Mouse (Mus musculus): ENCODE measurements around the gene H1foo.

H1foo gene

DNA sequence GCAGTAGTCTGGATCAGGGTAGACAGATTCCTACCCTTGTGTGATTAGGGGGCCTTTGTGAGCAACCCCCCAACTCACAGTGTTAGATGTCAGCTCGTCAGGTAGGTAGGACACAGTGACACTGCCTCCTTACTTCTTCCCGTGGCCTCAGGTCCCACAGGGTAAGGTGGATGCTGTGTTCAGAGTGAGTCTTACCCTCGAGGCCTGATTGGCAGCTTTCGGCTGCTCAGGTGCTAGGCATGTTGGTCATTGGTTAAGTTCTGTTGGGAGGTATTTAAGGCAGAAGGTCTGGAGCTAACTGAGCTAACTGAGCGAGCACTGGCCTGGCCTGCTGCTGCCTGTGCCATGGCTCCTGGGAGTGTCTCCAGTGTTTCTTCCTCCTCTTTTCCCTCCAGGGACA lies at the start of gene H1foo:
Gene H1foo, plus strand, starts transcription at position 301 of the 400 bp plus-strand sequence.
- DNase-seq (ENCODE audit: low read depth) = no peak

DNA sequence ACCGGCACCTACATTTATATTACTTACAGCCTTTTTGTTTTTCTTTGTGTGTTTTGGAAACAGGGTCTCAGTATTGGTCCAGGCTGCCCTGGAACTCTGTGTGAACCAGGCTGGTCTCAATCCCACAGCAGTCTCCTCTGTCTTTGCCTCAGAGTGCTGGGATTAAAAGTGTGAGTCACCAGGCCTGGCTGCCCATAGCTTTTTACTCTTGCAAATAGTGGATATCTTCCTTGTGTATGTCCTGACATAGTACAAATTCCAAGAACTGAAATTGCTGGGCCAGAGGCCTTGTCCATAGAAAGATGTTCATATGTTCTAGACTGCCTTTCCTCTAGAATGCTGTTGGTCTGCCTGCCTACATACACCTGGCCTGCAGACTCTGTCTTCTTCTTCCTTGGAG lies 48.4 kb upstream of the H1foo start:
- no peak for DNase-seq (ENCODE audit: low read depth)

DNA sequence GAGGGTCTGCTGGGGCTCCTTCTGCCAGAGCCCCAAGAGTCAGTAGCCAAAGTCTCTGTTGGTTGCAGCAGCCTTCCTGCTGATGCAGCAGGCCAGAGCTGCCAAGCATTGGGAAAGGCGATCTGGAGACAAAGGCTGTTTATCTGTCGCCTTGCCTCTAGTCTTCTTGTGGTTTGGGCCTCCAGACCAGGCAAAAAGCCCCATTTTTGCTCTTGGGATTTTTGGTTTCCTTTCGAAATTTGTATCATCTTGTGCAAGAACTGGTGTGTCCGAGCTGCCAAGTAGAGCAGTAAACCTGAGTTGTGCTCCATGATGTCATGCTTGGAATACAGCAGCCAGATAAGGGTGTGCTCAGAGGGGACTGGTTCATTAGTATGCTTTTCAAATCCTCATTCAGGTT lies 47.6 kb upstream of the H1foo start:
- DNase-seq (ENCODE audit: low read depth) = no peak

DNA sequence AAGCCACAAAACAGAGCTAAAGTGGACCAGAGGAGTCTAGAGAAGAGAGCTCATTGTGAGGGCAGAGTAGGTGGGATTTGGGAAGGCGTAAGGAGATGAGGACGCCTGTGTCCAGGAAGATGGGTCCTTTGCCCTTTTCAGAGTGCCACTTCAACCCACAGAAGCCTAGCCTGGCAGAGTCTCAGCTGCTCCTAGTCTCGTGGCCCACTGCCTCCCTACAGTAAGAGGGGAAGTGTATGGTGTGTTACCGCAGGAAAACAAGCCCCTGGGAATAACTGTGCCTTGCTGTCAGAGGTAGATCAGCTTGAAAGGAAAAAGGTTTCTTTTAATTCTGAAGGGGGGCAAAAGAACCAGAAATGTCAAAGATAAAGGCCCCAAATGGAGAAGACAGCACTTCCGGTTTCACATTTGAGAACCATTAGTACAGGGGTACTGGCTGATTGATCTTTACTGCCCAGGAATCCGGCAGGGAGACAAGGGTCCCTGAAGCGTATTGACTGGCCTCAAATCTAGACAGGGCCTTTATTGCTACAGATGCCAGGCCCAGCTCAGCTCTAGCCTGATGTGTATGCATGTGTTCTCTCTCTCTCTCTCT lies 46.7 kb upstream of the H1foo start:
- DNase-seq (ENCODE audit: low read depth) = no peak

DNA sequence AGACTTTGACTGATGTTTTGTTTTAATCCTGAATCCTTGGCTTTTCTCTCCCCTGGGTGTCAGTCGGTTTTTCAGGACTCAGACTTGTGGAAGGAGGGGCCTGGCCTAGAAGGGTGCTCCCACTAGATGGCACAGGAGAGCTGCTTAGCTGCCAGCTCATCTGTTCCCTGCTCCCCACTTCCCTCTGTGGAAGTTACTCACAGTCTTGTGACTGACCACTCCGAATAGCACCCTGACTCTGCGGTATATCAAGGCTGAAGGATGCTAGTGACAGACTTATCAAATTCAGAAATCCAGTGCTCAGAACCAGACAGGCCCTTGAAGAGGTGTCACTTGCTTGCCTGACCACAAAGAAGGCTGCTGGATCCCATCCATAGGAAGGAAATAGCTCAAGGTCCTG lies 43.7 kb upstream of the H1foo start:
- DNase-seq (ENCODE audit: low read depth) = no peak

DNA sequence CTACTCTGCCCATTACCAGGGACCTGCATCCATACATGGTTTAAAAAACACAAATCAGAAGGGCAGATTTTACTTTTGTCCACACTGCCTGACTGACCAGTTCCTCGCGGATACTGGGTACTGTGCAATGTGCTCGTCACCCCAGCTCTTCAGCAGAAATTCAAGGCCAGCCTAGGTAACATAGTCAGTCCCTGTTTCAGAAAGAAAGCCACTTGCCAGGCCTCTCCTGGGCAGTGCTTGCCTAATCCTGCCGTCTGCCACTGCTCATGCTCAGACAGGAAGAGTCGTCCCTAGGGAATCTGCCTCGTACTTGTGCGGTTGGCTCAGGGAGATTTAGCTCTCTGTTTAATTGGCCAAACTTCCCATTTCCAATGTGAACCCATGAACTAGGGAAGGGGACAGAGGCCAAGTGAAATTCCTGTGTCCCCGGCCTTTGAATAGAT lies 43.2 kb upstream of the H1foo start:
- DNase-seq (ENCODE audit: low read depth) = no peak

DNA sequence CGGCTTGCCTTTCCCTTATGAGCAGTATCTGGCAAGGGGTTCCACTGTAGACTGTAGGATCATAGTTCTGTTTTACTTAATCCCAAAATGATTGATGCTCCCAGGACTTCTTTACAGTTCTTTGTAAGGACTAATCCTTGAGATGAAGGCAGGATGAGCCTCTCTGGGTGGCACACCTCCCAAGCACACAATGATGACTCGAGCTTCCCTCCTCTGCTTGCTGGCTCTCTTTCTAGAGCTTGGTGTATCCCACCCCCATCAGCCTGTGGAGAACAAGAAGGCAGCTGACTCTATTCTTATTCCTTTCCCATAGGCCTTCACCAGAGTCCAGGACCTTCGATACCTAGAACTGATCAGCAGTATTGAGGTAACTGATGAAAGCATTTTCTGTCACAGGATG lies 42.2 kb upstream of the H1foo start:
- no peak for DNase-seq (ENCODE audit: low read depth)

DNA sequence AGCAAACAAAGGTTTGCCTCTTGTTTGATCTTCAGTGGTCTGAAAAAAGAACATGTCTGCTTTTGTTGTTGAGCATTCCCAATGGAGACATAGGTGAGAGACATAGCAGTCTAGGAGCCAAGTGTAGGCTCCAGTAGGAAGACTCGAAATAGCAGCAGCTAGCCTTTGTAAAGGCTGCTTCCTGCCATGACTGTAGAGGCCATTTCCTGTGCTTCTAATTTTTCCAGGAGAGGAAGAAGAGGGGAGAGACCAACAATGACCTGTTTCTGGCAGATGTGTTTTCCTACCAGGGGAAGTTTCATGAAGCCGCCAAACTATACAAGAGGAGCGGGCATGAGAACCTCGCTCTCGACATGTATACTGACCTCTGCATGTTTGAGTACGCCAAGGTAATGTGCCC lies 39.2 kb upstream of the H1foo start:
- no peak for DNase-seq (ENCODE audit: low read depth)

DNA sequence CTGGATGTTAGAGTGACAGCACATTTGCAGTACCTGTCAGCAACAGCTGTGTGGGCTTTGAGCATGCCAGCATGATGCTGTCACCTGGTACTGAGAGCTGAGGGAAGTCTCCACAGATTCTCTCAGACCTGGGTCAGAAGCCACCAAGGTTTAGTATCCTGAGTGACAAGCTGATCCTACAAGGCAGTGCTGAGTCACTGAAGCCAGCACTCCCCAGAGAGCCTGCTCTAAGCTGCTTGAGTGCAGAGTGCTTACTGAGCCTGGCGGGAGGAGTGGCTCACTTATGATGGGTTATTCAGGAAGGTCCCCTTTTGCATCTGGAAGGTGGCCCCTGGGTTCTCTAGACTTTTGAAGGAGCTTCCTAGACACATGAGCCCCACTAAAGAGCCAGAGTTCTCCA lies 38.3 kb upstream of the H1foo start:
- no peak for DNase-seq (ENCODE audit: low read depth)

DNA sequence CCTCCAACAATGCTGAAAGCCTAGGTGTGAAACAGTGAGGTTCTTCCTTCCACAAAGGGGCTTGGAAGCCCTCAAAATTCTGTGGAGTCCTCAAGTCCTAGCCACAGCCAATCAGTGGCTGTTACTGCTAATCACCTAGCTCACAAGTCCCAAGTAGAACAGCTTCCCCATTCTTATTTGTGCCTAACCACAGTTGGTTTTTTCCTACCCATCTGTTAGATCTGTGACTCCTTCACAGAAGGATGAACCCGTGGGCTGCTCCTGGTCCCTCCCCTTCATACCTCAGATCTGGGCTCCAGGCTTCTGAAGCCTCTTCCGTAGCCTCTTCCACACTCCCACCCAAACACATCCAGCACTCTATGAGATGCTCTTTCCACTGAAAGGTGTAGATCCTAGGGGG lies 37.9 kb upstream of the H1foo start:
- no peak for DNase-seq (ENCODE audit: low read depth)

DNA sequence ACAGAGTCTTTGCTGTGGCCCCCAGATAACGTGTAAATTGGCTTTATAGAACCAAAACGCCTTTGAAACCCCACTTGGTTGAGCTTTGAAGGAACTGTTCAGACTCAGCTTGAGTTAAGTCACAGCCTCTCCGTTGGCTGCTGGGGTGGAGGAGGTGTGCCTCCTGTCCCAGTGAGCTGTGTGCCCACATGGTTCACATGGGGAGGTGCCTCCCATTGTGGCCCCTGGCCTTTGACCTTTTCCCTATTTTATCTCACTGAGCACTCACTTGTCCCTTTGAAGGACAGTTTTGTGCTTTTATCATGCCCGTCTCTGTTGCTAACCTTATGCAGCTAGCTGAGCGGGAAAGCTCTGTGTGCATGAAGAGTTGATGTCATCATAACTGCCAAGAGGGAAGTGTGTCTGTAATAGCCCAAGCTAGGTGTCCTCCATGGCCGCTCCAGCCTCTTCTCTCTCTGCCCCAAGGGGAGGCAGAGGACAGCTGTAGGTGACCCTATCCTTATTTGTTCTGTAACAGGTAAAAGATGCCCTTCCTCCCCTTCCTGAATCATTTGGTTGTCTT lies 36.2 kb upstream of the H1foo start:
- DNase-seq (ENCODE audit: low read depth) = no peak

DNA sequence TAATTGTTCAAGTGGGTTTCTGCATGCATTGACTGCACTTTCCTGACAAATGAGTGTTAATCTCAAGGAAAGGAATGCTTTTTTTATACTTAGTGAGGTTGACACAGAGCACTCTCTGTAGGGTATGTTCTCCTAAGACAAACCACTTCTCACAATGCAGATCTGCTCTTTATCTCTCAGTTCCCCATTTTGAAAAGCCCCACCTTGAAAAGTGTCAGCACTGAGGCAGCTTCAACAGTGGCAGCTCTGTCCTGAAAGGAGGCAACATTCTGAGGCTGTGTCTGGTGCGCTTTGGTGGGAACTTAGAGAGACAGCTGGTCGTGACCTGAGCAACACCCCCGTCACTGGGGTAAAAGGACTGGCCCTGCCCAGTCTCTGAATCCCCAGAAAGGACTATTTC lies 35.7 kb upstream of the H1foo start:
- no peak for DNase-seq (ENCODE audit: low read depth)

DNA sequence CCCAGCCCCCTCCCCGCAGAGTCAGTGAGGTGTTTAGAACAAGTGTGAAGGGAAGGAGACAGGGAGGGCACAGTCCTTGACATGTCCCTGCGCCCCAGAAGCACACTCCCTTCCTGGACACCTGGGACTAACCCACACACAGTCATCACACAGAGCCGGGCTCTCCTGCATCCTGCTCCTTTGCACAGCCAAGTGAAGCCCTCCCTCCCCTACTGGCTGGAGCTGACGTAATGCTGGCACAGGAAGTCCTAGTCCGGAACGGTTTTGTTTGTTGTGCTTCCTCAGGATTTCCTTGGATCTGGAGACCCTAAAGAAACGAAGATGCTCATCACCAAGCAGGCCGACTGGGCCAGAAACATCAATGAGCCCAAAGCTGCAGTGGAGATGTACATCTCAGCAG lies 34.8 kb upstream of the H1foo start:
- no peak for DNase-seq (ENCODE audit: low read depth)

DNA sequence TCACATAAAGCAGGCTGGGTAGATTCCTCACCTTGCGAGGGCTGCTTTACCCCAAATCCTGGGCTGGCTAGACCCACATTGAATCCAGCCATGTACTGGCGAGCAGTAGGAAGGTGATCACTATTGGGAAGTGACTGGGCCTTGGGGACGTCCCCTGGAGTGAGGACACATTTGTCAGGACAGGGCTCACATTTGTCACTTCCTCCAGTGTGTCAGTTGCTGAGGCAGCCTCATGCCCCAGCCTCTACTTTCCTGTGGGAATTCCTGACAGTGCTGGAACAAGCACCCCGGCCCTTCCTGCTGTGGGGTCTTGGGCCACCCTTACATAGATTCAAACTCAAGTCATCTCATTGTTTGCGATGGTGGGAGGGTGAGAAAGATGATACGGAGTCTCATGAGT lies 33.0 kb upstream of the H1foo start:
- DNase-seq (ENCODE audit: low read depth) = no peak

DNA sequence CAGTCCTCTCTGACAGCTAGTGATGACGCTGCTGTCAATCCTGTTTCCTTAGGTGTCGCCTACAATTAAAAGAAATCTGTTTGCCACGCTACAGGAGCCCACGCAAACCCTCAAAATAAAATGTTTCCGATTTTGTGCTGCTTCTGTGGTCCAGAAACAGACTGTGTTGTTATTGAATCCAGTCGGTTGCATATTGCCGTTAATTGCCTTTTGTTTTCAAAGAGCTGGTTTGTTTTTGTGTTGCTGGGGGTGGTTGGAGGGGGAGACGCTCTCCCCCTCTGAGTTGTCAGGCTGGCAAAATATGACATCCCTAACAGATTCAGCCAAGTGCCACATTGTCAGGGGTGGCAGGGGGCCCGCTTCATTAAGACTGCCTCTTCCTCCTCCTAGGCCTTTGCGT lies 31.3 kb upstream of the H1foo start:
- no peak for DNase-seq (ENCODE audit: low read depth)

DNA sequence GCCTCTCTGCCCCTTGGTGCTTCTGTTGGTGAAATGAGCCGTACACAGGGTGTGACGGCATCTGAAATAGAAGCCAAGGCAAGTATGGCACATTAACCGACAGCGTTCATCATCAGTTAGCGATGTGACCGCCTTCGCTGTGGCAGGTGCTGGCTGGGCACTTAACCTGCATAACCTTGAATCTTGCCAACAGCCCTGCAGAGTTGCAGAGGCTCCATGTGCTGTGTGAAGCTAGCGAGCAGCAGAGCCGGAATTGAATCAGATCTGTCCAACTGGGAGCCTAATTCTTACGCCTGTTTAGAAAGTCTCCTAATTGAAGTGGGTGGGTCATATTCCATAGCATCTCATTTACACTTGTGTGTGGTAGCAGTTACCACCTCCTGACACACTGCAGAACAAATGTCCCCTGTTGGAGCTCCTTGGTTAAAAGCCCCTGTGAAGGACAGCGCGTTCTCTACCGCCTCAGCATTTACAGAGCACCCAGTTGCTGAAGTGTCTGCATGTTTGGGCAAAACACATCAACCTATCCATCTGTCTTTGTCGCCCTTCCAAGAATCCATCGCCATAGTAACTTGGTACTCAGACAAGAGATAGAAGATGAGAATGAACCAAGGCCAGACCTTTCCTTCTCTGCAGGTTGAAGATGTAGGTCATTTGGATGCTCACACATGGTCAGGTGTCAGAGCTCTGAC lies 30.1 kb upstream of the H1foo start:
- DNase-seq (ENCODE audit: low read depth) = no peak

DNA sequence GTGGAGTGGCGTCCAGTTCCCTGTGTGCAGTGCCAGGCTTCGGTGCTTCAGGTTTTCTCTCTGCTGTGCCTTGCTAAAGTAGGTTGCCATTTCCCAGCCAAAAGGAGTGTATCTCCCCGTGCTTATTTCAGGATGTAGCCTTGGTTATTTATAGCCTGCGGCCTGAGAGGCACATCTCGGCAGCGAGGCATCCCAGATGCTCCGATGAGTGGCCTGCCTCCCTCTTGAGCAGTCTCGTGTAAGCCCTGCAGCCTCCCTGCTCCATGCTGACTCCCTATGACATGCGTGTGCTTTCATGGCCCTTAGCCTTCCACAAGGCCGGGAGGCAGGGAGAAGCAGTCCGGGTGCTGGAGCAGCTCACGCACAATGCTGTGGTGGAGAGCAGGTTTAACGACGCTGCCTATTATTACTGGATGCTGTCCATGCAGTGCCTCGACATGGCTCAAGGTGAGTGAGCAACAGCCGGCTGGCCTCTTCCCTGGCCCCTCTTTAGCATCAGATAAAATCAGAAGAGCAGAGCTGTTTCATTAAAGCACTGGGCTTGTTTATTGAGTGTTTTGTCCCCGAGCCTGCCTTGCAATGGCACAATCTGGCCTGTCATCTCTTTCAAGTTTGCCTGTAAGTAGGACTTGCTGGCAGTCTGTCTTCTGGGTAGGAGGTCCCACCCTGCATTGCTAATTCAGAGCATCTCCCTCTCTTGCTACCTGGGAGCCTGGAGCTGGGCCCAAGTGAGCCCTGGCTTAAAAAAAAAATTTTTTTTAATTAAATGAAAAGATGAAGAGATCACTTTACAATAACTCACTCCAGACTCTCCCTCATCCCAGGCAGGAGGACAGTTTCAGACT lies 28.9 kb upstream of the H1foo start:
- DNase-seq (ENCODE audit: low read depth) = no peak

DNA sequence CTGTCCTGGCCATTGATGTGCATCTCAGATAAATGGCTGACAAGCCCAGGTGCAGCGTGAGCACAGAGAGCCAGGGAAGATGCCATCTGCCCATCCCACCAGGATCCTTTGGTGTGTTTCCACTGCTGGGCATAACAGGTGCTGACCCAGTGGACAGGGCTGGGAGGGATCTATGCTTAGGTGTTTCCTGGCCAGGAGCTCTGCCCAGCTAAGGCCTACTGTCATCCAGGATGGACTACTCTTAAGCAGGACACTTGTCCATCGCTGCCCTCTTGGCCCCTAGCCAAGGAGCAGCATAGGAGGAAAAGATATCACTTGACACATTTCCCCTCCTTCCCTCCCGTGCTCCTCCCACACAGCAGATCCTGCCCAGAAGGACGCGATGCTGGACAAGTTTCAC lies 28.1 kb upstream of the H1foo start:
- no peak for DNase-seq (ENCODE audit: low read depth)

DNA sequence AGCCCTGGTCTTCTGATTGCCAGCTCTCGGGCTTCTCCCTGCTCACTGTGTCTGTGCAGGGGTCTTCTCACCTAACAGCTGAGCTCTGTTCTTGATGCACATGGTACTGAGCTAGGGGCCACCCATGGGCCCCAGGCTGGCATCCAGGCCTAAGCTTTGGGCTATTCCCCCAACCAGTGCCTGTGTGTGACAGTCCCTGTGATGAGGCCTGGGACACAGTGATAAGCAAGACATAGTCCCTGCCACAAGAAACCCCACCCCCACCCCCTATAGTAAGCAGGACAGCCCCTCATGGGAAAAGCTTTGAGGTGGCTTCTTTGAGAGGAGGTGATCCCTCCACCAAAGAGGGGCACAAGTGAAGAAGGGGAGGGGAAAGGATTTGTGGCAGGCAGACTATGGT lies 26.1 kb upstream of the H1foo start:
- DNase-seq (ENCODE audit: low read depth) = no peak

DNA sequence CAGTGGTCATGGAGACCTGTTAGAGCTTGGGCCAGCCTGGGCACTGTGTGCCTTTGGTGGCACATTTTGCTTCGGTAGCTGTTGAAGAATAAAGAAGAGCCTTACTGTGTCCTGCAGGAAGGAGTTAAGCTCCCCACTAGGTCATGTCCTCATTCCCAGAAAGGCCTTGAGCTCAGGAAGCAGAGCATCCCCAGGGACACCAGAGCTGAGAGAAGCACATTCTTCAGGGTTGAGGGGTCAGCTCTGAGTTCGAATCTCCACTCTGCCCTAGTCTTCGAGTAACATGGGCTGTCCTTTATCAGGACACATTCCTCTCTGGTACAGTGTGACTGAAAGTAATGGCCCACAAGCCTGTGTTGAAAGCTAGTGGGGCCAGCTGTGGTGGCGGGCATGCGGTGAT lies 24.9 kb upstream of the H1foo start:
- no peak for DNase-seq (ENCODE audit: low read depth)

DNA sequence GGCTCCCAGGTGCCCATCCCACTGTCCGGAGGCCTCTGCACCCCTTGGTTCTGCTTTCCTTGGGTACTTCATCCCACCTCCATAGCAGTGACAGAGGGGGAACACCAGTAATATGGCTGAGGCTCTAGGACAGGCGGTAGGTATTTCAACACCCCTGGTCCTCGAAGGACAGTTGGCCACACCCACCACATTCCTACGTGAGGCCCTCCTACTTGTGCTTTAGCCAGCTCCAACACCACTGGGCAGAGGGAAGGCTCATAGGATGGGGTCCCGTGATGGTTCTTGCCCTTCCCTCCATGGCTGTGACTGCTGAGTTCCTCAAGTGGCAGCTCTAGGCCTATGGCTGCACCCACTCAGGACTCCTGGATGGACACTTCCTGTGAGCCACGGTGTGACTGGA lies 19.9 kb upstream of the H1foo start:
- no peak for DNase-seq (ENCODE audit: low read depth)

DNA sequence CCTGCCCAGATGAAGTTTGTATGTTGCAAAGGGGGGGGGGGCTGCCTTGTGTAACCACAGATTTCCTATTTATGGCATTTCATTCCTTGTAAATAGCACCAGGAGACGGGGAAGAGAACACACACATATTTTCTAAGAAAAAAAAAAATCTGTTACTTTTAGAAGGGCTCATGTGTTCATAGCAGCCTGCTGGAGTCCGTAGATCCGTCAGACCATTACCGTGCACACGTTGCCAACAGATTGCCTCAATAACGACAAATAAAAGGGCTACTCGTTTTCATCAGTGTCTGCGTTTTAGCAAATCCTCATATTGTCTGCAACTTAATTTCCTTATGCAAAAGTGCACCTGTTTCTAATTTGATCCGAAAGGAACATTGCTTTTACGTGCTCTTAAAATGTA lies 18.3 kb upstream of the H1foo start:
- DNase-seq (ENCODE audit: low read depth) = no peak

Measured in c-Kit-positive CD71-negative TER-119-negative erythroid progenitor cells, embryonic 14.5 days (primary cell).